Mouse (Mus musculus) granulocyte monocyte progenitor cell, adult 5-6 weeks (primary cell): ENCODE data around the gene Cep170b. TPM values are rescaled to one million over a fixed set of nuclear protein-coding genes. Genes with fewer than 3 reads are reported as not detected.
A peak's percentile ranks its signal among the peaks of the same experiment; 100 is the strongest.

ENCODE experiments used
- ATAC-seq: replicated peaks from 2 replicates; pipeline ENCODE4 v1.8.0; 2016; ENCODE audit warnings: mild to moderate bottlenecking, moderate TSS enrichment, inconsistent platforms; ENCODE audit not compliant: poor library complexity, severe bottlenecking
- total RNA-seq, 2 experiments: library from RNA; stranded (forward) in 1 of 2; stranded (reverse) in 1 of 2; fragments of 200-712, 200-1000 nt in 1 of 2; fragments of >200 nt in 1 of 2; fragmentation: Nextera tagmentation in 1 of 2; gene quantifications; 2 replicates each; pipeline ENCODE4 v1.2.3; 2014 to 2017

Gene Cep170b
- total RNA-seq, 2 experiments from 2014 or later = 1.2 to 9.2 TPM

DNA sequence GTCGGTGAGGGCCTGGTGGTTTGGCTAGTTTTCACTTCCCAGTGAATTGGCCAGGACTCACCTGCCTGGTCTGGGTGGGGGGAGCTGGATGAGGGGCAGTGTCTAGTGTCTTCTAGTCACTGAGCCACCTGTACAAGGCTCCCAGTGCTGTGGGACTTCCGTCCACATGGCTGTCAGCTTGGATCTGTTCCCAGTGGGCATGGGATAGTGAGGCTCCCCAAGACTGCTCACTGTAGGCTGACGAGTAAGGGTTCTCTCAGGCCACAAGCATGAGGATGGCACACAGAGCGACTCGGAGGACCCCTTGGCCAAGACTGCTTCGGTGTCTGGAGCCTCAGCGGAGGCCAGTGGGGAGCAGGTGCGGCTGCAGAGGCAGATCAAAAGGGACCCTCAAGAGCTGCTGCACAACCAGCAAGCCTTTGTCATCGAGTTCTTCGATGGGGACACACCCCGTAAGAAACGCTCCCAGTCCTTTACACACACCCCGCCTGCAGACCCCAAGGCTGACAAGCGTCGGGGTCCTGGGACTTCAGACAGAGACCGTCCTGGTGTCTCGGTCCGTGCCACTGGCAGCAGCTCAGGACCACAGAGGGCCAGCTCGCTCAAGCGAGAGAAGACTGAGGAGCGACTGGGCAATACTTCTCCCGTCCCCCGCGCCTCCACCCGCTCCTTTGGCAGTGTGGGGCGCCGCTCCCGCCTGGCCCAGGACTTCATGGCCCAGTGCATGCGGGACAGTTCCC, 15.8 kb downstream of the Cep170b start:
- ATAC-seq = no peak

DNA sequence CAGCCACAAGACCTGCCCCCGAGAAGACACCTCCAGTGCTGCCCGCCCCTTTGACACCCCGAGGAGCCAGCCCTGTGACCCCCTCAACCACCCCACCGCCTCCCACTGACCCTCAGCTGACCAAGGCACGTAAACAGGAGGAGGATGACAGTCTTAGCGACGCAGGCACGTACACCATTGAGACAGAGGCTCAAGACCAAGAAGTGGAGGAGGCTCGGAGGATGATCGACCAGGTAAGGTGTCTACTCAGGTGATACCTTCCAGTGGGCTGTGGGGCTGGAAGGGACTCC, 16.3 kb downstream of the Cep170b start:
- ATAC-seq = no peak

DNA sequence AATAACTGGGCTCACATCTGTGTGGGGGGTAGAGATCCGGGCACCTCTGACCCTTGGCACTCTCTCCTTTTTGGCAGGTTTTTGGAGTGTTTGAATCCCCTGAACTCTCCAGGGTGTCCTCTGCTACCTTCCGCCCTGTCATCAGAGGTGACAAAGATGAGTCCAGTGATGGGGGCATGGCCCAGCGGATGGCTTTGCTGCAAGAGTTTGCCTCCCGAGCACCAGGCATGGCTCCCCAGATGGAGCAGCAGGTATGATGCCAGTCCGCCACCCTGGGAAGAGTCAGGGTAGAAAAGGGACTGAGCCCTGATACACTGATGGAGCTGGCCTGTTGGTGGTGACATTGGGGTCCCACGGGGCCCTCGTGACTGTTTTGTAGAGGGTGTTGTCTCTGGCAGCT, 16.8 kb downstream of the Cep170b start:
- ATAC-seq = no peak

DNA sequence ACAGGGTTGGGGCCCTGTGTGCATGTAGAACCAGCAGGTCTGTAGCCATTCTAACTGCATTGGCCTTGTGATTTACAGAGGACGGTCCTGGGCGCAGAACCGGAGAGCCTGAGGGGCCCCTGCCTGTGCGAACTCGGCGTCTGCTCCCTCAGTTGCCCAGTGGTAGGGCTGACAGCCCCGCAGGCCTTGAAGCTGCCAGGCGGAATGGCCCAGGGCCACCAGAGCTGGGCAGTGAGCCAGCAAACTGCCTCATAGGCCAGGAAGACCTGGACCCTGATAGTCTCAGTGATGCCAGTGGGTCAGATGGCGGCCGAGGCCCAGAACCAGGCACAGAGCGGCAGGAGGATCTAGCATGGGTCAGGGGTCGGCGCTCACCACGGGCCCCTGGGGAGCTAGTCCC, 17.5 kb downstream of the Cep170b start:
- ATAC-seq = no peak

DNA sequence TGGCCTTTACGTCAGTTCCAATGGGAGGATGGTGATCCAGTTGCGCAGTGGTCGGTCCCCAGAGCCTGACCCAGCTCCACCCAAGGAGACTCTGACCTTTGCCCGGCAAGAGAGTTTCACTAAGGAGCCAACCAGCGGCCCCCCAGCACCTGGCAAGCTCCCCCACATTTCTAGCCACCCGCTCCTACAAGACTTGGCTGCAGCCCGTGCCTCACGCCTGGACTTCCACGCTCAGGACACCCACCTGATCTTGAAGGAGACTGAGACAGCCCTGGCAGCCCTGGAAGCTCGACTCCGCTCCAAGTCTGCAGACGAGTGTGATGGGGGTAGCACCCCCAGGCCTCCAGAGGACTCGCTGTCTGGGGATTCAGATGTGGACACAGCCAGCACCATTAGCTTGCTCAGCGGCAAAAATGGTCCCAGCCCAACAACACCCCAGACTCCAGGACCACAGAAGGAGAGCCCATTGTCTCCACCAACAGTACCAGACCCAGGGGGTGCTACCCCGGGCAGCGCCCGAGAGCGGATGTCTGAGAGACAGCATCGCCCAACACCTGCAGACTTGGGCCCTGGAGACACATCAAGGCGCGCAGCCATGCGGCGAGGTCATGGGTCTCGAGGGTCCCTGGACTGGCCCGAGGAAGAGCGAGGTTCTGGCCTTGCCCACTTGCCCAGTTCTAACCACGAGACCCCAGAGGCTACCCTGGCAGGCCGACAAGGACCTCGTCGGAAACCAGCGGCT, 18.2 kb downstream of the Cep170b start:
- no peak for ATAC-seq

DNA sequence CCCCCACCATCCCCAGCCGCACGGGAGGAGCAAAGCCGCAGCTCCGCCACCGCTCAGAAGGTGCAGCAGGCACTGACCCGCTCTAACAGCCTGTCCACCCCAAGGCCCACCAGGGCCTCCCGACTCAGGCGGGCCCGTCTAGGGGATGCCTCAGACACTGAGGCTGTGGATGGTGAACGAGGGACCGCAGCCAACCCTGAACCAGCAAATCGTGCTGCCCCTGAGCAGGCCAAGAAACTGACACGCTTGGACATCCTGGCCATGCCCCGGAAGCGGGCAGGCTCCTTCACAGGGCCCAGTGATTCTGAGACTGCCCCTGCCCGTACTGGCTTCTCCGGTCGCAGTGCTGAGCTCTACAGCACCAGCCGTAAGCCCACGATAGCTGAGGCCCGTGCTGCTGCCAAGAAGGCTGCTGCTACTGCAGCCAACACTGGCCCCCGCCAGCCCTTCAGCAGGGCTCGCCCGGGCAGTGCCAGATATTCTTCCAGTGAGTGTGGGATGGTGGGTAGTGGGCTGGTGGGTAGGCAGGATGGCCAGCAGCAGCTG, 18.8 kb downstream of the Cep170b start:
- ATAC-seq = no peak

DNA sequence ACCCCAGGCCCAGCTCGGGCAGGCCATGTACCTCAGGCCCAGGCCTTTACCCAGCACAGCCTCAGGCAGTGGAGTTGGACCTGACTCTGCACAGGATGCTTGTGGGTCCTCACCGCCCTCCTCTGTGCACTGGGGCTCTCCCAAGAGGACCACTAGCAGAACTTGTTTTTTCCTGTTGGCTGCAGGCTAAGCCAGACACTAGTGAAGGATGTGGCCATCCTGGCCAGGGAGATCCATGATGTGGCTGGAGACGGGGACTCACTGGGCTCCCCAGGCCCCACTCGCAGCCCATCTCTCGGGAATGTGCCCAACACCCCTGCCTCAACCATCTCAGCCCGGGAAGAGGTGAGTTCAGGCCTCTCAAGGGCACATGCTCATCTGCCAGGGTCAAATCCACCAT, 22.5 kb downstream of the Cep170b start:
- no peak for ATAC-seq

DNA sequence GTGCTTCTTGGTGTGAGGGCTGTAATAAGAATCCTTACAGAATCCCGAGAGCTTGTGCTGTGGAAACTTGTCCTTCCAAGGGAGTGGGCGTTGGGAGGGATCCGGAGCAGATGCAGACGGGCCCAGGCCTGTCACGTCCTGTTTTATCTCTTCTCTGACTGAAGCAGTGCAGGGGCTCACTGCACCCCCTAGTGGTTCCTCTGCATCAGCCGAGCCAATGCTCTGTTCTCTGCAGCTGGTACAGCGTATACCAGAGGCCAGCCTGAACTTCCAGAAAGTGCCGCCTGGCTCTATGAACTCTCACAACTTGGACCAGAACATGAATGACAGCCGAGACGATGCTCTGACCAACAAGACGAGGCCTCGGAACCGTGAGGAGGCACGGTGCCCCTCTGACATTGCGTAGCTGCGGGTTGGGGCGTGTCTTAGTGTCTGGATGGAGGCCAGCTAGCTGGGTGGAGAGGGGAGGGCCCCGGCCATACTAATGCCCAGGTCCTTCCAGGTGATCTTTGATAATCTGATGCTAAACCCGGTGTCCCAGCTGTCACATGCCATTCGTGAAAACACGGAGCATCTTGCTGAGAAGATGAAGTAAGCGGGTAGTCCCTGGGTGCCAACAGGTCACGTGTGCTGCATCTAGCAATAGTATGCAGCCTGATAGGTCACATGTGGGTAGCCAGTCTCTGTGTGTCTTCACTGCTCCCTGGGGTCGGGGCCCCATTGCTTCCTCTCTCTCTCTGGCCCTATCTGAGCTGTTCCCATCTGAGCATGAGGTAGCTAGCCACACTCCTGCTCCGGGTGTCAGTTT, 23.1 kb downstream of the Cep170b start:
- peak; percentile 76 for ATAC-seq

DNA sequence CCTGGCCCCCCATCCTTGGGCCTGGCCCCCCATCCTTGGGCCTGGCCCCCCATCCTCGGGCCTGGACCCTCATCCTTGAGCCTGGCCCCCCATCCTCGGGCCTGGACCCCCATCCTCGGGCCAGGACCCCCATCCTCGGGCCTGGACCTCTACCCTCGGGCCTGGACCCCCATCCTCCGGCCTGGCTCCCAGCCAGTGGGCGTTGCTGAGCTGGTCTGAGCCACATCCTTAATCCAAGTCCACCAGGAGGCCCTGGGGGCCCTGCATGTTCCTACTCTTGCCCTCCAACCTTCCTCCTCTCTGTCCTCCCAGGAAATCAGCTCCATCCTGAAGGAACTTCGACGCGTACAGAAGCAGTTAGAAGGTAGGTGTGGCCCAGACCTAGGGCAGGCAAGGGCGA, 24.0 kb downstream of the Cep170b start:
- ATAC-seq = no peak

DNA sequence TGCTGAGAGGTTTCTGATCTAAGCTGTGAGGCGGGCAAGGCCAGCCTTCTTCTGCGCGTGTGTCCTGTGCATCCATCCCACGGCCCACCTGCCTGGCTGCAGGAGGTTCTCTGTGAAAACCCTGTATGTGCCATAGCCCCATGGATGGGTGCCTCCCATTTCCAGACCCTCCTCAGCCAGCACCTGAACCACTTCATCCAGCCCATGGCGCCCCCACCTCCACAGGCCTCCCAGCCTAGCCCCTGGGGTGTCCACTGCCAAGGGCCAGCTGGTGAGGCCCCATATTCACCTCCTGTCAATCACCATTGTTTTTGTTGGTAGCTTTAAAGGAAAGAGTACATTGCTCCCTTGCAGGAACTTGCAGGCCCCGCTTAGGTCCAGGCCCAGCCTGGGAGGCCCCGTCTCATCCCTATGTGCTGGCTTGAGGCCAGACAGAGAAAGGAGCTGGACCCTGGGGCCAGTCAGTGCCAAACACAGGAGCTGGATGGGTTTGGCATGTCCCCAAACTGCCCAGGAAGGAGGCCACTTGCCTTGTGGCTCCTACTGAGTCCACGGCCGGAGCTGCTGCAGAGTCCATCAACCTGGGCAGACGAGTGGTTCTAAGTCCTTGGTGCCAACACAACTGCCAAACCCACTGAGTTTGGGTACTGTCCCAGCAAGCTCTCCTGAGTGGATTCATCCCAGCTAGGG, 24.8 kb downstream of the Cep170b start:
- ATAC-seq = no peak

DNA sequence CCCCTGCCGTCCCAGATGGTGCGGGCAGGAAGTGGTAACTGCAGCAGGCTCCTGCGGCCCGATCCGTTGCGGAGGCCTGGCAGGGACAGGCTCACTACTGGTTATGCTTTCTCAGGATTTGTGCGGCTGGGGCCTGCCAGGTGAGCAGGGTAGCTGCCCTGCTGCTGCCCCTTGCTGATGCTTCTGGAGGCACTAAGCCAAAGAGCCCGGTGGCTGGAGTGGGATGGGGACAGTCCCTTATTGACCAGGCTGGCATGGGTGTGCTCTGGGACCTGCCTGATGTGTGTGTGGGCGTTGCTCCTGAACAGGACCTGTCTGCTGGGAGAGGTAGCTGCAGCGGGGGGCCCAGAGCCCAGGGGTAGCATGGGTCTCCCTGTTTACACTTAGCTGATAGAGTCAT, 25.5 kb downstream of the Cep170b start:
- no peak for ATAC-seq

DNA sequence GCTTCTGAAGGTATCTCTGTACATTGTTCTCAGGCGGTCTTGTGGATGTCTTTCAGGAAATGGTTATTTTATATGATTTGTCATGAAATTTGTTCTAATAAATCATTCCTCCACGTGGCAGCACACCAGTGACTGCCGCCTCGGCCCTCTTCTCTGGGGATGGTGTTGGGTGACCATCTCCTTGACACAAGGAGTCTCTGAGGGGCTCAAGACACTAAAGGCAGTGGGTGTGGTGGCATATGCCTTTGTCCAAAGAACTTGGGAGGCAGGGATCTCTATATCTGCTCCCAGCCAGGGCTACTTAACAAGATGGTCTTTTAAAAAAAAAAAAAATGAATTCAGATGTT, 26.2 kb downstream of the Cep170b start:
- ATAC-seq = no peak

DNA sequence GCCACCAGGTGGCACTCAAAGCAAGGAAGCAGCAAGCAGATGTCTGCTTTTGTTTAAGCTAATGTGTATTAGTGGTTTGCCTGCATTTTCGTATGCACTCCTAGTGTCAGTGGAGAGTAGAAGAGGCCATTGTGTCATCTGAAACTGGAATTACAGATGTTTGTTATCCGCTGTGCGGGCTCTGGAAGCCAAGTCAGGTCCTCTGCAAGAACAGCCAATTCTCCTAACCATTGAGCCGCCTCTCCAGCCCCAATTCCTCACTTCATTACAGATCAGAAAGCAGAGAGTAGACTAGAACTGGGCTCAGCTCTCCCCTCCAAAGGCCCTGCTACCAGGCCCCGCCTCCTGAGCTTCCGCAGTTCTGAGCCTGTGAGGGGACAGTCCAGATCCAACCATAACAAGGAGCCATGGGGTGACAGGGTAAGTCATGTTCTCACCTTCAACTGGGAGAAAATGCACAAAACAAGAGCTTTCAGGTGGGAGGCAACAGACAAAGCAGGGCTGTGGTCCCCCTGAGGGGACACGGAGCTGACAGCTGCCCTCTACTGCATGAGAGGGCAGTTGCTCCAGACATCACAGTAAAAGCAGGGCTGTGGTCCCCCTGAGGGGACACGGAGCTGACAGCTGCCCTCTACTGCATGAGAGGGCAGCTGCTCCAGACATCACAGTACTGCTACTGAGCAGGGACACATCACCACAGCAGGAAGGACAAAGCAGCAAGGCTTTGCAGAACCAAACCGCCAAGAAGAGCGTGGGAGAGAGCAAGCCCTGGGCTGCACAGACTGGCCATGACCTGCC, 26.8 kb downstream of the Cep170b start:
- peak; percentile 69 for ATAC-seq

DNA sequence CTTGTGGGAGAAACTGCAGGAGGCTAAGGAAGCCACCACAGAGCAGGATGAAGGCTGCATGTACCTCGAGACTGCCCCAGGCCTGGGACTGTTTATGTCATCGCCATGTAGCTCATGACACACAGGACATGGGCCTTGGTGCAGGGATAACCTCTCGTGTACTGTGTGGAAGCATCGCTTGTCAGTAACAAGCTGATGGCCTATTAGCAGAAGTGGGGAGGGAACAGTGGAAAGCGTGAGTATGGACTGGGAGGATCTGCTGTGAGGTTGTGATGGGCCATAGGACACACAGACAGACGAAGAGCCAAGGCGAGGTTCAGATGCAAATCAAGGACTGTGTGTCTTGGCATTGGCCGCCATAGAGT, 27.3 kb downstream of the Cep170b start:
- no peak for ATAC-seq

DNA sequence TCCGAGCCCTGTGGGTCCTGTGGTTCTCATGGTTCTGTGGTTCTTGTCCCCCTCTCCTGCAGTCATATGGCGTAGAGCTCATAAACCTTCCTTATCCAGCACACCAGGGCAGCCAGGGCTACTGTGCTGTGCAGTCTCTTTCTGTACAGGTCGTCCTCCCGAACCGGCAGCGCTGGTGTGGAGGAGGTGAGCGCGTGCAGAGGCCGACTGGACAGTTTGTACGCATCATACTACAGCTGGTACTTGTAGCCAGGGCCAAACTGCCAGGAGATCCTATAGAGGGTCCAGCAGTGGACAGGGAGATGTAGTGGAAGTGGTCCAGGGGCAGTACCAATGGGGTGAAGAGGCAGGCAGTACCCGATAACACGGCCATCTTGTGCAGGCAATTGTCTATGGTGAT, 30.7 kb downstream of the Cep170b start:
- no peak for ATAC-seq

DNA sequence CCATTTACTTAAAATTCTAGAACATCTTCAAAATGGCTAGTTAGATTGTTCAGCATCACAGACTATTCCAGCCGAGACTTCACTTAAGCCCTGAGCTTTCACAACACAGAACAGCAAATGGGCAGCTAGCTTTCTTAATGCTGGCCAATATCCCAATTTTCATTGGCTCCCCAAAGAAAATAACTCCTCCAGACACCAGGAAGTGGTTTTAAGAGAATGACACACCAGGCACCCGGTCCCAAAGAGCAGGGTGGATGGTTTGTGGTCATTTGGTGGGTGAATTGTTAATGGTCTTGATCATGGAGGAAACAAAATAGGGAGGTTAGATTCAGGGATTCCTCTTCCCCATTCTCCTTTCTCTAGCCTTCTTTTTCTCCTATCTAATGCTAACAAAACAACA, 32.1 kb downstream of the Cep170b start:
- ATAC-seq = peak; percentile 88

DNA sequence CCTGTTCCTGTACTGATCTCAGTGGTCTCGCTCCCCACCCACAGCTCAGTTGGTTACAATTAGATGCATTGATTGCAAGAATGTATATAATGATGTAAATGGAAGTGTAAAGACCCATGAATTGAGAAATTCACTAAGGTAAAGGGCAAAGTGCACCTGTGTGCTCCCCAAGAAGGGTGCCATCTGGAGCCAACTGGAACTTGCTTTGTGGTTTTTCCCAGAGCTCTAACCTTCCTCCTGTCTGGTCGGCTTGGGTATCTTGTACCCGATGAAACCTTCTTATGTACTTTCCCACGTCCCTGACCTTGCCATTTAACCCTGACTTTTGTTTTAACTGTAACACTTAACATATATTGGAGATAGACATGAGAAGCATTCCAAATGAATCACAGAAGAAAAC, 35.6 kb downstream of the Cep170b start:
- no peak for ATAC-seq

DNA sequence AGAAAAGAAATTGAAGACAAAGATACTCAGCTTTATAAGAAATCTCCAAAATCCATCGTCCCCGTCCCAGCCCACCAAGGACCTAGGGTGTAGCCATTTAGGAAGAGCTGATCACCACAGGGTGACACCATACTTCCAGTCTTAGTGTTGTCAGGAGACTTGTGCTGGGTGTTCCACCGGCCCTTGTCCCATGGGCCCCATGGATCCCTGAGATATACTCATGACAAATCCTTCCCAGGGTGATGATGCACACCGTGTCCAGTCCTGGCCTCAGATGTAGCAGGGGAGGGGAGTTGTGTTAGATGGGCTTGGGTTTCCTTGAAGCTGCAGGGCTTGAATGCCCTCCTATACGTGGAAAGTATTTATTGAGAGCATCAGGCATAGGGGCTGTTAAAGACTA, 37.6 kb downstream of the Cep170b start:
- ATAC-seq = no peak

DNA sequence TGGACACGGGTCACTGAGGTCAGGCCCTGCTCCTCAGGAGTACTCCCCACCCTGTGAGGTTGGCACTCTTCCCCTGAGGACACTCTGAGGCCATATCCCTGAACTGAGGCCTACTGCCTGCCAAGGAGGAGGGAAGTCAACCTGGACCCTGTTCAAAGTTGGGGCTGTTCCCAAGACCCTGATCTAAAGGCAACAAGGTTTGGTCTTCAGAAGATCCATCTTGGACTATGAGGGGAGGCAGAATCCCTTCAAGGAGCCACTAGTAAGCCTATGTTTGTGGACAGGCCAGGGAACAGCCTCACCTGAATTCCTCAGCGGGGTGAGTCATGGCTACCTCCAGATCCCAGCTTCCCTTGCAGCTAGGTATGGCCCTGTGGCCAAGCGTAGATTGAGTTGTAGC, 39.2 kb downstream of the Cep170b start:
- no peak for ATAC-seq
